Mouse (Mus musculus): ENCODE data around the gene Sik2.

DNA sequence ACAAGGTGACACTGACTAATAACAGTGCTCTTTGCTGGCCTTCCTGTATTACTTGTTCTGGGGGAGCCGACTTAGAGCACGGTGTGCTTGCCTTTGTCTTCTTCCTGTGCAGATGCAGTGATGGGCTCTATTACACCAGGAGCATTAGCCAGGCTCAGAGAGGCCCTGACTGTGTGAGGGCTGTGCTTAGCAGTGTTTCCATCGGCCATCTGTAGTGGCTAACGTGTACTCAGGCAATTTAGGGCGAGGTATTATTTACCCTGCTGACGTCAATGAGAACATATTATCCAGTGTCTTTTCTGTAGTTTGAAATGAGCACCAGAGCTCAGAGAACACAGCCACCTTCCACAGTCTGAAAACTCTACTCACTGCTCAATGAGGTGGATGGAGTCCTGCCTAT, 119.7 kb downstream of the Sik2 start:
- TF ChIP-seq CTCF (IDR thresholded peaks at IDR 0.05; ENCODE audit: low read depth, low read length) (no peak), POLR2A (IDR thresholded peaks at IDR 0.05; ENCODE audit: insufficient read depth, low read length) (no peak), EP300 (IDR thresholded peaks at IDR 0.05; ENCODE audit: insufficient read depth, low read depth, low read length) (no peak)

Data from ES-Bruce4 (cell line).